Mouse (Mus musculus): ENCODE measurements around the gene Ndel1. TPM values are rescaled to one million over a fixed set of nuclear protein-coding genes. Genes with fewer than 3 reads are reported as not detected.

Ndel1 gene
- polyA plus RNA-seq, 1 experiment, result 25.6 TPM

- Histone ChIP-seq H3K27ac (ENCODE audit: control insufficient read depth, insufficient read depth, low read depth, low read length, poor library complexity) (no peak overlapping the region), H3K4me1 (ENCODE audit: control insufficient read depth, insufficient read depth, low read length) (peaks cover 2% of the 10 kb centered on the region; the same call in 1 of the 2 replicates), H3K4me3 (replicated peaks; ENCODE audit: control insufficient read depth, low read depth, low read length) (no peak overlapping the region)
- TF ChIP-seq POLR2A (IDR thresholded peaks at IDR 0.05; ENCODE audit: borderline replicate concordance, control insufficient read depth, low read depth, low read length) (no peak), CTCF (IDR thresholded peaks at IDR 0.05; ENCODE audit: control insufficient read depth, insufficient read depth, low read length) (no peak)
- WGBS, result 79% methylated on average over 11 of the region's 11 CpGs
Measured at GRCm38 (mm10) chr11:68777933-68778332, 93.7 kb downstream of the Ndel1 start.

GRCm38 (mm10) chr11:68776147-68776655 lies 95.5 kb downstream of the Ndel1 start:
- Histone ChIP-seq H3K4me1 (ENCODE audit: control insufficient read depth, insufficient read depth, low read length) (no peaks in the 10 kb centered on the region), H3K27ac (ENCODE audit: control insufficient read depth, insufficient read depth, low read depth, low read length, poor library complexity) (no peak overlapping the region), H3K4me3 (replicated peaks; ENCODE audit: control insufficient read depth, low read depth, low read length) (no peak overlapping the region)
- TF ChIP-seq CTCF (IDR thresholded peaks at IDR 0.05; ENCODE audit: control insufficient read depth, insufficient read depth, low read length) (no peak), POLR2A (IDR thresholded peaks at IDR 0.05; ENCODE audit: borderline replicate concordance, control insufficient read depth, low read depth, low read length) (no peak)
- WGBS, result 86% methylated on average over 7 of the region's 7 CpGs

Other genes starting within 250 kb of the Ndel1 start
- gene Myh10, start 180.3 kb downstream of the Ndel1 start, polyA plus RNA-seq (2011; ENCODE audit: insufficient read depth, insufficient read length, low replicate concordance, missing spikeins), result 22.6 and 26.7 TPM in 2 replicates
- 1.4 TPM in 1 of 2 replicates, not detected in the other for gene Rnf222, start 16.7 kb upstream of the Ndel1 start, polyA plus RNA-seq (2011; ENCODE audit: insufficient read depth, insufficient read length, low replicate concordance, missing spikeins)
- gene Rpl26, start 29.7 kb upstream of the Ndel1 start, polyA plus RNA-seq (2011; ENCODE audit: insufficient read depth, insufficient read length, low replicate concordance, missing spikeins), result 2,007 and 3,389 TPM in 2 replicates
- not detected in 2 replicates for gene Odf4, start 55.2 kb upstream of the Ndel1 start, polyA plus RNA-seq (2011; ENCODE audit: insufficient read depth, insufficient read length, low replicate concordance, missing spikeins)
- gene Arhgef15, start 85.6 kb upstream of the Ndel1 start, polyA plus RNA-seq (2011; ENCODE audit: insufficient read depth, insufficient read length, low replicate concordance, missing spikeins), result 1.9 and 4.5 TPM in 2 replicates
- 1.6 and 2.9 TPM in 2 replicates for gene Slc25a35, start 96.3 kb upstream of the Ndel1 start, polyA plus RNA-seq (2011; ENCODE audit: insufficient read depth, insufficient read length, low replicate concordance, missing spikeins)
- gene Rangrf, start 103.3 kb upstream of the Ndel1 start, polyA plus RNA-seq (2011; ENCODE audit: insufficient read depth, insufficient read length, low replicate concordance, missing spikeins), result 18.3 and 38.3 TPM in 2 replicates
- gene Pfas, start 136.6 kb upstream of the Ndel1 start, polyA plus RNA-seq (2011; ENCODE audit: insufficient read depth, insufficient read length, low replicate concordance, missing spikeins), result 26.1 and 34.4 TPM in 2 replicates
- gene Ctc1, start 144.1 kb upstream of the Ndel1 start, polyA plus RNA-seq (2011; ENCODE audit: insufficient read depth, insufficient read length, low replicate concordance, missing spikeins), result 19.0 and 38.1 TPM in 2 replicates
- gene Aurkb, start 173.8 kb upstream of the Ndel1 start, polyA plus RNA-seq (2011; ENCODE audit: insufficient read depth, insufficient read length, low replicate concordance, missing spikeins), result 53.2 and 100 TPM in 2 replicates
- gene Borcs6, start 187.9 kb upstream of the Ndel1 start, polyA plus RNA-seq (2011; ENCODE audit: insufficient read depth, insufficient read length, low replicate concordance, missing spikeins), result 16.4 and 18.4 TPM in 2 replicates
- gene Tmem107, start 198.9 kb upstream of the Ndel1 start, polyA plus RNA-seq (2011; ENCODE audit: insufficient read depth, insufficient read length, low replicate concordance, missing spikeins), result 16.3 and 31.0 TPM in 2 replicates
- gene Vamp2, start 216.6 kb upstream of the Ndel1 start, polyA plus RNA-seq (2011; ENCODE audit: insufficient read depth, insufficient read length, low replicate concordance, missing spikeins), result 50.5 and 55.9 TPM in 2 replicates
- 28.8 and 46.2 TPM in 2 replicates for gene Per1, start 223.4 kb upstream of the Ndel1 start, polyA plus RNA-seq (2011; ENCODE audit: insufficient read depth, insufficient read length, low replicate concordance, missing spikeins)
- gene Hes7, start 248.5 kb upstream of the Ndel1 start, polyA plus RNA-seq (2011; ENCODE audit: insufficient read depth, insufficient read length, low replicate concordance, missing spikeins), result 1.1 TPM in 1 of 2 replicates, not detected in the other

All from bone marrow, adult 2 months (tissue).